Mouse (Mus musculus) liver, embryonic 11.5 days (tissue): Measurements from ENCODE around the gene Dexi. TPM values are rescaled to one million over a fixed set of nuclear protein-coding genes. Genes with fewer than 3 reads are reported as not detected.

Source experiments
- ATAC-seq: fragments of 200-750 bp; cut with Nextera tagmentation; replicated peaks from 2 replicates; pipeline ENCODE4 v1.8.0; 2017; ENCODE audit warnings: moderate number of reproducible peaks, mild to moderate bottlenecking, moderate TSS enrichment, moderate library complexity; ENCODE audit not compliant: low FRiP score
- DNase-seq: peaks from one replicate; pipeline ENCODE4 v3.0.0-alpha.2; 2017; ENCODE audit warnings: low spot score
- H3K27ac ChIP-seq: fragments of 300-500 bp; sonication (generic); 2 replicates; pipeline ENCODE4 v1.5.1; 2014; ENCODE audit warnings: mild to moderate bottlenecking, low read depth, low read length, control low read depth
- H3K27me3 ChIP-seq: fragments of 300-500 bp; sonication (generic); replicated peaks from 2 replicates; pipeline ENCODE4 v1.6.1; 2014; ENCODE audit warnings: low read length, mixed read lengths; ENCODE audit not compliant: control insufficient read depth, insufficient read depth
- H3K36me3 ChIP-seq: fragments of 300-500 bp; sonication (generic); 2 replicates; pipeline ENCODE4 v1.6.1; 2014; ENCODE audit warnings: mild to moderate bottlenecking, low read length, moderate library complexity, mixed read lengths; ENCODE audit not compliant: control insufficient read depth, insufficient read depth
- H3K4me1 ChIP-seq: fragments of 300-500 bp; sonication (generic); replicated peaks from 2 replicates; pipeline ENCODE4 v1.6.1; 2014; ENCODE audit warnings: low read length, mixed read lengths; ENCODE audit not compliant: control insufficient read depth, insufficient read depth
- H3K4me2 ChIP-seq: fragments of 300-500 bp; sonication (generic); 2 replicates; pipeline ENCODE4 v1.6.1; 2014; ENCODE audit warnings: mild to moderate bottlenecking, control low read depth, moderate library complexity
- H3K4me3 ChIP-seq: fragments of 300-500 bp; sonication (generic); 2 replicates; pipeline ENCODE4 v1.5.1; 2014; ENCODE audit warnings: low read depth, low read length, control low read depth
- H3K9ac ChIP-seq: fragments of 300-500 bp; sonication (generic); 2 replicates; pipeline ENCODE4 v1.6.1; 2014; ENCODE audit warnings: low read depth, low read length, control low read depth
- H3K9me3 ChIP-seq: fragments of 300-500 bp; sonication (generic); 2 replicates; pipeline ENCODE4 v1.6.1; 2016; ENCODE audit warnings: low read length, inconsistent platforms, mixed read lengths; ENCODE audit not compliant: control insufficient read depth
- WGBS: fragments of 180-500 bp; shearing (Covaris S2); extraction: QIAGEN DNeasy Blood & Tissue Kit; methylation state at CpG from one replicate; pipeline ENCODE4 v1.1.7; 2014; 5-methylcytosine and 5-hydroxymethylcytosine counted together
- polyA plus RNA-seq: library from polyadenylated mRNA; unstranded; fragments of >200 nt; fragmentation: Nextera tagmentation; extraction: Ambion mirVana; gene quantifications from 2 replicates; pipeline ENCODE4 v1.2.1, GENCODE M21; 2014

Gene Dexi
- polyA plus RNA-seq, 1 experiment from 2014 or later: 9.6 TPM

- DNase-seq (no peak), ATAC-seq (no peak)
- Histone ChIP-seq H3K9me3 (no peaks in the 10 kb centered on the region), H3K9ac (no peak overlapping the region), H3K4me2 (no peak overlapping the region), H3K4me1 (no peaks in the 10 kb centered on the region; the same call in 1 of the 2 replicates), H3K36me3 (peaks cover 2% of the 10 kb centered on the region; the same call in 1 of the 2 replicates), H3K27ac (no peak overlapping the region), H3K4me3 (no peak overlapping the region), H3K27me3 (no peaks in the 10 kb centered on the region)
- WGBS: 85% methylated on average over 7 of the region's 7 CpGs
These were observed 8.3 kb downstream of the Dexi start for GRCm38 (mm10) chr16:10534567-10534966.

- Histone ChIP-seq H3K9me3 (no peaks in the 10 kb centered on the region), H3K4me3 (no peak overlapping the region), H3K4me1 (no peaks in the 10 kb centered on the region), H3K36me3 (peaks cover 2% of the 10 kb centered on the region; the same call in 1 of the 2 replicates), H3K4me2 (no peak overlapping the region), H3K27ac (no peak overlapping the region), H3K9ac (no peak overlapping the region), H3K27me3 (no peaks in the 10 kb centered on the region)
- DNase-seq (no peak), ATAC-seq (no peak)
- 78% methylated on average over 4 of the region's 4 CpGs for WGBS
These were observed 9.1 kb downstream of the Dexi start for GRCm38 (mm10) chr16:10533781-10534180.

GRCm38 (mm10) chr16:10530179-10530578, 12.7 kb downstream of the Dexi start:
- ATAC-seq: no peak
- WGBS: 83% methylated on average over 4 of the region's 4 CpGs

GRCm38 (mm10) chr16:10528382-10528781, 14.5 kb downstream of the Dexi start:
- Histone ChIP-seq H3K36me3 (no peaks in the 10 kb centered on the region), H3K9ac (no peak overlapping the region), H3K4me3 (no peak overlapping the region), H3K4me2 (no peak overlapping the region), H3K27me3 (no peaks in the 10 kb centered on the region), H3K4me1 (no peaks in the 10 kb centered on the region), H3K9me3 (no peaks in the 10 kb centered on the region), H3K27ac (no peak overlapping the region)
- no peak for DNase-seq
- ATAC-seq: no peak
- 75% methylated on average over 3 of the region's 3 CpGs for whole genome bisulfite sequencing

More at GRCm38 (mm10) chr16:10530179-10530578, 12.7 kb downstream of the Dexi start:
- Histone ChIP-seq H3K4me1 (no peaks in the 10 kb centered on the region), H3K4me3 (no peak overlapping the region), H3K9me3 (no peaks in the 10 kb centered on the region), H3K9ac (no peak overlapping the region), H3K27me3 (no peaks in the 10 kb centered on the region), H3K27ac (no peak overlapping the region), H3K4me2 (no peak overlapping the region), H3K36me3 (peaks cover 2% of the 10 kb centered on the region; the same call in 1 of the 2 replicates)
- no peak for DNase-seq

- DNase-seq (no peak), ATAC-seq (no peak)
- Histone ChIP-seq H3K27ac (no peak overlapping the region), H3K27me3 (no peaks in the 10 kb centered on the region), H3K9me3 (no peaks in the 10 kb centered on the region), H3K4me2 (no peak overlapping the region), H3K9ac (no peak overlapping the region), H3K4me3 (no peak overlapping the region), H3K36me3 (no peaks in the 10 kb centered on the region), H3K4me1 (no peaks in the 10 kb centered on the region)
- WGBS: 83% methylated on average over 6 of the region's 6 CpGs
These were observed 15.7 kb downstream of the Dexi start for GRCm38 (mm10) chr16:10527046-10527644.

GRCm38 (mm10) chr16:10525610-10525980, 17.3 kb downstream of the Dexi start:
- Histone ChIP-seq H3K4me2 (no peak overlapping the region), H3K4me3 (no peak overlapping the region), H3K4me1 (no peaks in the 10 kb centered on the region), H3K36me3 (no peaks in the 10 kb centered on the region), H3K9me3 (no peaks in the 10 kb centered on the region), H3K27ac (no peak overlapping the region), H3K27me3 (no peaks in the 10 kb centered on the region), H3K9ac (no peak overlapping the region)
- WGBS: 54% methylated on average over 2 of the region's 2 CpGs
- ATAC-seq (no peak), DNase-seq (no peak)

GRCm38 (mm10) chr16:10524866-10525609, 17.8 kb downstream of the Dexi start:
- H3K27me3 ChIP-seq: no peaks in the 10 kb centered on the region
- ATAC-seq: no peak
- H3K36me3 ChIP-seq: no peaks in the 10 kb centered on the region
- H3K9me3 ChIP-seq: no peaks in the 10 kb centered on the region
- H3K4me1 ChIP-seq: no peaks in the 10 kb centered on the region
- no peak overlapping the region for H3K27ac ChIP-seq
- 45% methylated on average over 4 of the region's 4 CpGs for WGBS
- no peak overlapping the region for H3K4me3 ChIP-seq
- DNase-seq: no peak
- no peak overlapping the region for H3K4me2 ChIP-seq
- H3K9ac ChIP-seq: no peak overlapping the region

- Histone ChIP-seq H3K27ac (no peak overlapping the region), H3K9me3 (no peaks in the 10 kb centered on the region), H3K4me1 (no peaks in the 10 kb centered on the region), H3K4me2 (no peak overlapping the region), H3K9ac (no peak overlapping the region), H3K4me3 (no peak overlapping the region), H3K36me3 (no peaks in the 10 kb centered on the region), H3K27me3 (no peaks in the 10 kb centered on the region)
- ATAC-seq: no peak
- no peak for DNase-seq
- 89% methylated on average over 8 of the region's 8 CpGs for WGBS
These were observed 19.2 kb downstream of the Dexi start for GRCm38 (mm10) chr16:10523650-10524049.

- no peak overlapping the region for H3K27ac ChIP-seq
- DNase-seq (no peak), ATAC-seq (no peak)
- H3K4me1 ChIP-seq: no peaks in the 10 kb centered on the region
- H3K9ac ChIP-seq: no peak overlapping the region
- 93% methylated on average over 1 of the region's 1 CpGs for WGBS
- no peaks in the 10 kb centered on the region for H3K36me3 ChIP-seq
- H3K9me3 ChIP-seq: no peaks in the 10 kb centered on the region
- H3K4me3 ChIP-seq: no peak overlapping the region
- H3K4me2 ChIP-seq: no peak overlapping the region
- no peaks in the 10 kb centered on the region for H3K27me3 ChIP-seq
These were observed 20.0 kb downstream of the Dexi start for GRCm38 (mm10) chr16:10522811-10523210.
